Mouse (Mus musculus) stomach, embryonic 16.5 days (tissue): ENCODE data around the gene Plxna4. TPM values are rescaled to one million over a fixed set of nuclear protein-coding genes. Genes with fewer than 3 reads are reported as not detected.

Source experiments
- ATAC-seq: fragments of 200-750 bp; cut with Nextera tagmentation; 2 replicates; pipeline ENCODE4 v1.8.0; 2017; ENCODE audit warnings: moderate number of reproducible peaks, moderate TSS enrichment; ENCODE audit not compliant: insufficient read depth, low FRiP score
- H3K27ac ChIP-seq: fragments of 300-500 bp; sonication (generic); 2 replicates; pipeline ENCODE4 v1.5.1; 2014; ENCODE audit warnings: low read length
- H3K27me3 ChIP-seq: fragments of 300-500 bp; sonication (generic); 2 replicates; pipeline ENCODE4 v1.6.1; 2014; ENCODE audit warnings: low read length, control low read depth, mixed read lengths; ENCODE audit not compliant: control insufficient read depth, insufficient read depth
- H3K36me3 ChIP-seq: fragments of 300-500 bp; sonication (generic); 2 replicates; pipeline ENCODE4 v1.6.1; 2014; ENCODE audit warnings: low read length; ENCODE audit not compliant: control insufficient read depth, insufficient read depth
- H3K4me1 ChIP-seq: fragments of 300-500 bp; sonication (generic); 2 replicates; pipeline ENCODE4 v1.6.1; 2014; ENCODE audit warnings: low read length, control low read depth, mixed read lengths; ENCODE audit not compliant: control insufficient read depth, insufficient read depth
- H3K4me2 ChIP-seq: fragments of 300-500 bp; sonication (generic); 2 replicates; pipeline ENCODE4 v1.6.1; 2014; ENCODE audit warnings: low read depth, low read length, mixed read lengths
- H3K4me3 ChIP-seq: fragments of 300-500 bp; sonication (generic); replicated peaks from 2 replicates; pipeline ENCODE4 v1.5.1; 2014; ENCODE audit warnings: mild to moderate bottlenecking, low read length
- H3K9ac ChIP-seq: fragments of 300-500 bp; sonication (generic); 2 replicates; pipeline ENCODE4 v1.6.1; 2014; ENCODE audit warnings: low read length
- H3K9me3 ChIP-seq: fragments of 300-500 bp; sonication (generic); replicated peaks from 2 replicates; pipeline ENCODE4 v1.6.1; 2016; ENCODE audit warnings: low read length, control low read depth; ENCODE audit not compliant: control insufficient read depth
- WGBS: fragments of 180-500 bp; shearing (Covaris S2); extraction: QIAGEN DNeasy Blood & Tissue Kit; methylation state at CpG from one replicate; pipeline ENCODE4 v1.1.7; 2014; 5-methylcytosine and 5-hydroxymethylcytosine counted together
- polyA plus RNA-seq: library from polyadenylated mRNA; unstranded; fragments of >200 nt; fragmentation: Nextera tagmentation; extraction: Ambion mirVana; gene quantifications from 2 replicates; pipeline ENCODE4 v1.2.1, GENCODE M21; 2015

Gene Plxna4
- polyA plus RNA-seq, 1 experiment from 2014 or later = 1.9 TPM

- 53% methylated on average over 5 of the region's 5 CpGs for WGBS
- Histone ChIP-seq H3K9me3 (no peaks in the 10 kb centered on the region), H3K4me2 (no peak overlapping the region), H3K4me3 (no peak overlapping the region), H3K4me1 (no peaks in the 10 kb centered on the region), H3K36me3 (no peaks in the 10 kb centered on the region), H3K27ac (no peak overlapping the region), H3K27me3 (no peaks in the 10 kb centered on the region), H3K9ac (no peak overlapping the region)
- peak; percentile 68 for ATAC-seq
Observed at GRCm38 (mm10) chr6:32571485-32571884, 16.5 kb downstream of the Plxna4 start.

GRCm38 (mm10) chr6:32570445-32570844 is 17.5 kb downstream of the Plxna4 start:
- no peak overlapping the region for H3K9ac ChIP-seq
- no peak overlapping the region for H3K27ac ChIP-seq
- H3K9me3 ChIP-seq = no peaks in the 10 kb centered on the region
- 29% methylated on average over 3 of the region's 3 CpGs for WGBS
- H3K4me3 ChIP-seq = no peak overlapping the region
- no peaks in the 10 kb centered on the region for H3K4me1 ChIP-seq
- H3K27me3 ChIP-seq = no peaks in the 10 kb centered on the region
- ATAC-seq = no peak
- no peak overlapping the region for H3K4me2 ChIP-seq
- no peaks in the 10 kb centered on the region for H3K36me3 ChIP-seq

GRCm38 (mm10) chr6:32569919-32570318 is 18.1 kb downstream of the Plxna4 start:
- no peaks in the 10 kb centered on the region for H3K27me3 ChIP-seq
- H3K9me3 ChIP-seq = no peaks in the 10 kb centered on the region
- H3K4me1 ChIP-seq = no peaks in the 10 kb centered on the region
- WGBS = 72% methylated on average over 3 of the region's 3 CpGs
- no peak overlapping the region for H3K4me3 ChIP-seq
- no peak for ATAC-seq
- no peak overlapping the region for H3K4me2 ChIP-seq
- no peak overlapping the region for H3K9ac ChIP-seq
- no peak overlapping the region for H3K27ac ChIP-seq
- no peaks in the 10 kb centered on the region for H3K36me3 ChIP-seq

GRCm38 (mm10) chr6:32546915-32547314 is 41.1 kb downstream of the Plxna4 start:
- no peak for ATAC-seq
- Histone ChIP-seq H3K4me1 (no peaks in the 10 kb centered on the region), H3K27me3 (no peaks in the 10 kb centered on the region), H3K4me2 (no peak overlapping the region), H3K27ac (no peak overlapping the region), H3K4me3 (no peak overlapping the region), H3K9me3 (no peaks in the 10 kb centered on the region), H3K9ac (no peak overlapping the region), H3K36me3 (no peaks in the 10 kb centered on the region)
- WGBS = 84% methylated on average over 1 of the region's 1 CpGs

GRCm38 (mm10) chr6:32544021-32544420 is 44.0 kb downstream of the Plxna4 start:
- H3K36me3 ChIP-seq = no peaks in the 10 kb centered on the region
- no peak overlapping the region for H3K9ac ChIP-seq
- no peak for ATAC-seq
- no peaks in the 10 kb centered on the region for H3K27me3 ChIP-seq
- no peaks in the 10 kb centered on the region for H3K9me3 ChIP-seq
- no peaks in the 10 kb centered on the region for H3K4me1 ChIP-seq
- no peak overlapping the region for H3K4me2 ChIP-seq
- no peak overlapping the region for H3K4me3 ChIP-seq
- H3K27ac ChIP-seq = no peak overlapping the region
- 87% methylated on average over 3 of the region's 3 CpGs for WGBS

- no peaks in the 10 kb centered on the region for H3K9me3 ChIP-seq
- no peak overlapping the region for H3K4me2 ChIP-seq
- no peaks in the 10 kb centered on the region for H3K36me3 ChIP-seq
- H3K9ac ChIP-seq = no peak overlapping the region
- H3K4me3 ChIP-seq = no peak overlapping the region
- no peaks in the 10 kb centered on the region for H3K27me3 ChIP-seq
- no peak for ATAC-seq
- no peak overlapping the region for H3K27ac ChIP-seq
- H3K4me1 ChIP-seq = no peaks in the 10 kb centered on the region
- 80% methylated on average over 4 of the region's 4 CpGs for WGBS
Observed at GRCm38 (mm10) chr6:32540155-32540554, 47.8 kb downstream of the Plxna4 start.

- no peak for ATAC-seq
- WGBS = 67% methylated on average over 3 of the region's 3 CpGs
- Histone ChIP-seq H3K4me1 (no peaks in the 10 kb centered on the region), H3K9ac (no peak overlapping the region), H3K27me3 (no peaks in the 10 kb centered on the region), H3K4me3 (no peak overlapping the region), H3K9me3 (no peaks in the 10 kb centered on the region), H3K27ac (no peak overlapping the region), H3K4me2 (no peak overlapping the region), H3K36me3 (no peaks in the 10 kb centered on the region)
Observed at GRCm38 (mm10) chr6:32533962-32534740, 53.8 kb downstream of the Plxna4 start.

GRCm38 (mm10) chr6:32528081-32528570 is 59.9 kb downstream of the Plxna4 start:
- Histone ChIP-seq H3K9me3 (no peaks in the 10 kb centered on the region), H3K4me2 (no peak overlapping the region), H3K4me1 (no peaks in the 10 kb centered on the region), H3K36me3 (no peaks in the 10 kb centered on the region), H3K27me3 (no peaks in the 10 kb centered on the region), H3K27ac (no peak overlapping the region), H3K4me3 (no peak overlapping the region), H3K9ac (no peak overlapping the region)
- no peak for ATAC-seq
- 75% methylated on average over 8 of the region's 8 CpGs for WGBS

- Histone ChIP-seq H3K4me2 (no peak overlapping the region), H3K27me3 (no peaks in the 10 kb centered on the region), H3K9me3 (no peaks in the 10 kb centered on the region), H3K9ac (no peak overlapping the region), H3K36me3 (no peaks in the 10 kb centered on the region), H3K27ac (no peak overlapping the region), H3K4me3 (no peak overlapping the region), H3K4me1 (no peaks in the 10 kb centered on the region)
- WGBS = 89% methylated on average over 7 of the region's 7 CpGs
- ATAC-seq = no peak
Observed at GRCm38 (mm10) chr6:32527518-32527917, 60.5 kb downstream of the Plxna4 start.
